Mouse (Mus musculus) spleen, adult 2 months (tissue): Measurements from ENCODE around the gene Ackr2.

Source experiments
- CTCF ChIP-seq: fragments of 200-500 bp; IDR thresholded peaks from 2 replicates; pipeline ENCODE4 v1.5.1; 2011; ENCODE audit warnings: mild to moderate bottlenecking, inconsistent platforms; ENCODE audit not compliant: insufficient read depth, insufficient read length, insufficient replicate concordance; ENCODE audit errors: extremely low read depth
- POLR2A ChIP-seq: fragments of 200-500 bp; IDR thresholded peaks from 2 replicates; pipeline ENCODE4 v1.6.1; 2011; ENCODE audit warnings: low read depth, low read length, inconsistent platforms

GRCm38 (mm10) chr9:121891301-121891700, 6.9 kb upstream of the Ackr2 start:
- TF ChIP-seq POLR2A (no peak), CTCF (no peak)
